Comparison of ENCODE assay signal across 7 mouse cellular contexts in the genomic region with DNA sequence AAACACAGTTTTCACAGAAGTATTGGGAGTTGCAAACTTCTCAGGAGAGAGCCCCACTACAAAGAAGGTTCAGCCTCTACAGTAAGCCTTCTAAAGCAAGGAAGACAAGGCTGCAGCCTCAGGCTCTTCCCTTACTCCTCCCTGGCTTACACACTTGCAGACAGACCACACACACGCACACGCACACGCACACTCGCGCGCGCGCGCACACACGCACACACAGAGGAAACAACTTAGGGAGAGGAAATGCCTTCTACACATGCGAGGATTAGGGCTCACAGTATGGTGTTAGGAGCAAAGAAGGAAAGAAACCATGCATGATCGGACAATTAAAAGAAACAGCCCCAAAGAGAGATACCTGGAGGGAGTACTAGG.
A peak's percentile ranks its signal among the peaks of the same experiment; 100 is the strongest.
DNase-seq lines count a peak whose midpoint lies in the region; ATAC-seq lines count a peak whose summit lies in the region.

No protein-coding gene starts in this region.

- no peak overlapping the region for H3K4me2 ChIP-seq in kidney, embryonic 15.5 days
- no peak overlapping the region for H3K4me2 ChIP-seq in embryonic facial prominence, embryonic 13.5 days

- no peak overlapping the region for H3K9ac ChIP-seq in kidney, embryonic 15.5 days
- 0 out of 2 replicates have a peak overlapping the region, but pooled peaks have one; percentile 16 for H3K9ac ChIP-seq in embryonic facial prominence, embryonic 13.5 days

- DNase-seq in kidney, postnatal 25 days: no peak
- no peak for DNase-seq in ovary, postnatal 36 days (ENCODE audit: low spot score)
- no peak for DNase-seq in cerebellum, postnatal 10 days

- peak overlapping the region; percentile 86 for H3K27ac ChIP-seq in kidney, embryonic 15.5 days
- H3K27ac ChIP-seq in embryonic facial prominence, embryonic 13.5 days: peak overlapping the region; percentile 53

- peaks cover 18% of the 10 kb centered on the region for H3K4me1 ChIP-seq in kidney, embryonic 15.5 days
- H3K4me1 ChIP-seq in embryonic facial prominence, embryonic 13.5 days: peaks cover 16% of the 10 kb centered on the region

- ATAC-seq in kidney, embryonic 15.5 days (replicated peaks; ENCODE audit: low FRiP score): no peak
- ATAC-seq in embryonic facial prominence, embryonic 13.5 days (ENCODE audit: insufficient number of reproducible peaks, insufficient read depth, low FRiP score, low TSS enrichment, low read depth): no peak
- peak; percentile 21; the same call in 1 of the 2 replicates for ATAC-seq in granulocyte monocyte progenitor cell, adult 5-6 weeks (replicated peaks; ENCODE audit: poor library complexity, severe bottlenecking)
- ATAC-seq in megakaryocyte progenitor cell, adult 5-6 weeks (replicated peaks; ENCODE audit: poor library complexity): peak; percentile 43; the same call in 1 of the 2 replicates

- no peak overlapping the region for H3K4me3 ChIP-seq in kidney, embryonic 15.5 days (replicated peaks)
- no peak overlapping the region for H3K4me3 ChIP-seq in embryonic facial prominence, embryonic 13.5 days

- 79% methylated on average over 12 of the region's 12 CpGs for WGBS in kidney, embryonic 15.5 days
- 88% methylated on average over 12 of the region's 12 CpGs for WGBS in embryonic facial prominence, embryonic 13.5 days

- H3K36me3 ChIP-seq in kidney, embryonic 15.5 days: peaks cover 20% of the 10 kb centered on the region; the same call in 1 of the 2 replicates
- no peaks in the 10 kb centered on the region for H3K36me3 ChIP-seq in embryonic facial prominence, embryonic 13.5 days

- H3K9me3 ChIP-seq in kidney, embryonic 15.5 days (replicated peaks): no peaks in the 10 kb centered on the region
- H3K9me3 ChIP-seq in embryonic facial prominence, embryonic 13.5 days: no peaks in the 10 kb centered on the region

- no peaks in the 10 kb centered on the region for H3K27me3 ChIP-seq in kidney, embryonic 15.5 days
- no peaks in the 10 kb centered on the region for H3K27me3 ChIP-seq in embryonic facial prominence, embryonic 13.5 days

Comparison
In these comparisons a context has a peak if more than half of its experiments do, and no peak if none do; other contexts are left out.
1. ATAC-seq: peak in granulocyte monocyte progenitor cell, adult 5-6 weeks (single experiment) and megakaryocyte progenitor cell, adult 5-6 weeks (single experiment); none in kidney, embryonic 15.5 days (single experiment) and embryonic facial prominence, embryonic 13.5 days (single experiment).